Mouse (Mus musculus): Measurements from ENCODE around the gene Gm20388.

The Gm20388 gene

GRCm38 (mm10) chr8:122463651-122464640 lies 2553.3 kb downstream of the Gm20388 start:
- intact Hi-C loops (cut with DNase I), result no loop called here

- intact Hi-C loops (cut with DNase I), result no loop called here
These were observed 2554.3 kb downstream of the Gm20388 start for GRCm38 (mm10) chr8:122464985-122465384.

GRCm38 (mm10) chr8:122467816-122468215 lies 2557.2 kb downstream of the Gm20388 start:
- intact Hi-C loops (cut with DNase I), result no loop called here

GRCm38 (mm10) chr8:122469407-122469806 lies 2558.8 kb downstream of the Gm20388 start:
- intact Hi-C loops (cut with DNase I), result no loop called here

- intact Hi-C loops (cut with DNase I), result no loop called here
These were observed 2559.3 kb downstream of the Gm20388 start for GRCm38 (mm10) chr8:122469965-122470364.

GRCm38 (mm10) chr8:122470691-122471090 lies 2560.1 kb downstream of the Gm20388 start:
- intact Hi-C loops (cut with DNase I), result no loop called here

GRCm38 (mm10) chr8:122473911-122474421 lies 2563.3 kb downstream of the Gm20388 start:
- intact Hi-C loops (cut with DNase I), result no loop called here

- intact Hi-C loops (cut with DNase I), result loop anchor here (5.0 kb wide), 1 partner anchor 33 kb away; the partner anchor contains the start of gene Mvd
These were observed 2564.4 kb downstream of the Gm20388 start for GRCm38 (mm10) chr8:122474951-122475560.

- intact Hi-C loops (cut with DNase I), result loop anchor here (5.0 kb wide), 1 partner anchor 33 kb away; the partner anchor contains the start of gene Mvd
These were observed 2565.1 kb downstream of the Gm20388 start, which contains the start of the genes Rnf166 and Ctu2 for GRCm38 (mm10) chr8:122475580-122476320. Rnf166 (minus strand) TSS chr8:122476064. Ctu2 (plus strand) TSS chr8:122476143.

- intact Hi-C loops (cut with DNase I), result no loop called here
These were observed 2571.8 kb downstream of the Gm20388 start for GRCm38 (mm10) chr8:122482448-122482847.

GRCm38 (mm10) chr8:122483877-122484276 lies 2573.2 kb downstream of the Gm20388 start:
- intact Hi-C loops (cut with DNase I), result no loop called here

- intact Hi-C loops (cut with DNase I), result no loop called here
These were observed 2574.2 kb downstream of the Gm20388 start for GRCm38 (mm10) chr8:122484831-122485230.

- intact Hi-C loops (cut with DNase I), result no loop called here
These were observed 2577.7 kb downstream of the Gm20388 start for GRCm38 (mm10) chr8:122488387-122488786.

- intact Hi-C loops (cut with DNase I), result no loop called here
These were observed 2586.5 kb downstream of the Gm20388 start for GRCm38 (mm10) chr8:122497016-122497734.

GRCm38 (mm10) chr8:122497912-122498311 lies 2587.3 kb downstream of the Gm20388 start:
- intact Hi-C loops (cut with DNase I), result no loop called here

GRCm38 (mm10) chr8:122500856-122501255 lies 2590.2 kb downstream of the Gm20388 start:
- intact Hi-C loops (cut with DNase I), result loop anchor here (1.0 to 5.0 kb wide), 3 partner anchors 50 to 331 kb away; partner anchors contain the start of genes Galns, Piezo1 and Trappc2l

- intact Hi-C loops (cut with DNase I), result no loop called here
These were observed 2600.9 kb downstream of the Gm20388 start for GRCm38 (mm10) chr8:122511552-122511951.

- intact Hi-C loops (cut with DNase I), result no loop called here
These were observed 2601.8 kb downstream of the Gm20388 start for GRCm38 (mm10) chr8:122512392-122512791.

- intact Hi-C loops (cut with DNase I), result no loop called here
These were observed 2605.1 kb downstream of the Gm20388 start for GRCm38 (mm10) chr8:122515699-122516098.

- intact Hi-C loops (cut with DNase I), result no loop called here
These were observed 2607.0 kb downstream of the Gm20388 start for GRCm38 (mm10) chr8:122517541-122518190.

Measured in adrenal gland (tissue).